Mouse (Mus musculus) WW6 (cell line): ENCODE measurements around the gene Vmn1r54.
"Not testable (repeated sequence)": the region's sequence is repeated elsewhere in the genome, so short reads cannot be mapped to it uniquely, and the experiment has no call there.

Source experiments
- DNase-seq: peaks from one replicate; pipeline ENCODE4 v3.0.0-alpha.2; 2013; ENCODE audit warnings: low read depth, low spot score

The Vmn1r54 gene

DNA sequence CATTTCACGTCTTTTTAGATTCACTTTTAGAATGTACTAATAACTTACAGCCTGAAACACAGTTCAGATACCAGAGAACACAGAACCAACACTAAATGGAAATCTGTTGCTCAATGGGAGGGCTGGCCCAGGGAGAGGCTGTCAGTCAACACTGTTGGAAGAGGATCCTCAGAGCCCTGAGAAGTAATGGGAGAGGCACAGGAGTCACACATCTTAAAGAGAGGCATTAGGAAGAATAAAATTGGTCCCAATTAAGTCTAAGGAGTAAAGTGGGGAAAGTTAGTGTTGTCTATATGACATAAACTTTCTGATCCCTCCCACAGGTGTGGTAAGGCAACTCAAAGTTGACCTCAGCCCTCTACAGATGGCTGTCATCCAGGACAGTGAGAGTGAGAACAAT is at the start of gene Vmn1r54:
Gene Vmn1r54 (plus strand): TSS at position 301 of the 400 bp plus-strand sequence.
- DNase-seq, result no peak

DNA sequence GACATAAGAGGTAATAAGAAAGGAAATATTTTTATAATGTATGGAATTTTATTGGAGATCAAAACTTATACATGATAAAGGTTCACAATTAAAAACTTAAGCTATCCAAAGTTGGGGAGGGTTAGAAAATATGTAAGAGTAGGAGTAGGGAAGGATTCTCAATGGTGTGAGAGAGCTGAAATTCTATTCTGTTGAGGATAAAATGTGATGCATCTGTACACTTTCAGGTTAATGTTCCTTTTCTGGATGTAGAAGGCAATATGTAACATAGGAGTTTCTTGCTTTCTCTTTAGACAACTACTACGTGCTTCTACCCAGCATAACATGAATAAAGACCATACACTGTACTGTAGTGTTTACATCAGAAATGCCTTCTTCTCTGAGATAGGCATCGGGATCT is 43.6 kb upstream of the Vmn1r54 start, which contains the start of gene V1ra8:
Gene V1ra8 (plus strand): TSS at position 301 of the 400 bp plus-strand sequence.
- DNase-seq, result not testable (repeated sequence)

DNA sequence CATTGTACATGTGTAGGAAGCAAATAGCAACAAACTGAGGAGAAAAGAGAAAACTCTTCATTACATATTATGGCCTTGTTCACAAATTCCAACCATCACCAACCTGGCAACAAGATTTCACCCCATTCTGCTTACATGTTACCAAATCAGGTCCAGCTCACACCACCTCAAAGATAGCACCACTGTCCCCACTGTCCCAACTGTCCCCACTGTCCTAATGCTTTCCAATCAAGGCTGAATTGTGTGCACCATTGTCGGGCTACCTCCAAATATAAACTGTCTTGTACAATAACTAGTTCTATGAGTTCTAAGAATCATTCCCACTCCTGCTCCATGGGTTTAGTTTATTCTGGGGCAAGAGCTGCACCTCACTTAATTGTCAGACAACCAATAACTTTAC is 21.8 kb upstream of the Vmn1r54 start, which contains the start of gene Vmn1r53:
Gene Vmn1r53 (minus strand): TSS at position 101 of the 400 bp plus-strand sequence.
- no peak for DNase-seq

DNA sequence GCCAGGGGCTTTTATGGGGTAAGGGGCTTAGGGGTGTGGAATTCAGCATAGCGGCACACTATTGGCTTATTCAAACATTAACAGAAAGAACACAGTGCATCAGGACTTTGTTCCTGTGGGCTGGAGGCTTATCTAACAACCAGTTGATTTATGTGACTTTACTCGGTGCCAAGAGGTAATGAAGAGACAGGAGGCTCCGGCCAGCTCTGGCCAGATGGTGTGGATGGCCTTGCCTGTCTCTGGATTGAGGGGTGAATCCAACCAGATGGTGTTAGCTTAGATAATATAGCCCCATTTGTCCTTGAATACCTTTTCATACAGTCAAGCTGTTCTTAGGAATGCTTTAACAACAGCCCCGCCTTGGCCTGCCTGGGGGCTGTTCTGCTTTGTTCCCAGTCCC is 14.0 kb upstream of the Vmn1r54 start:
- DNase-seq, result not testable (repeated sequence)

DNA sequence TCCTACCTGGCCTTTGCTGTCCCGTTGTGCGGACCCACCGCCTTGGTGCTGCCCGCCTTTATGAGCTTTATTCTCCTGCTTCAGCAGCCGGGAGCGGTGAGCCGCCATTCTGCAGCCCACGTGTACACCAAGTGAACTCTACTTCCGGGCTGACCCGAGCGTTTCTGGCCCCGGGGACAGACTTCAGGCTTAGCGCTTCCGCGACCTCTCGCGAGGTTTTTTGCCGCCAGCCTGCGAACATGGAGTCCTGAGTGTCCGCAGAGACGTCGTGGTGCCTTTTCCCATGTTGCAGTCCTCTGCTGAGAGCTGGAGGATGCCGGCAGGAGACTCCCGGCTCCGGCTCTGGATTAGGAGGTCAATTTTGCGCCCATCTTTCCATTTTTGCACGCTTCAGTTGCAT is 13.4 kb upstream of the Vmn1r54 start:
- no peak for DNase-seq

DNA sequence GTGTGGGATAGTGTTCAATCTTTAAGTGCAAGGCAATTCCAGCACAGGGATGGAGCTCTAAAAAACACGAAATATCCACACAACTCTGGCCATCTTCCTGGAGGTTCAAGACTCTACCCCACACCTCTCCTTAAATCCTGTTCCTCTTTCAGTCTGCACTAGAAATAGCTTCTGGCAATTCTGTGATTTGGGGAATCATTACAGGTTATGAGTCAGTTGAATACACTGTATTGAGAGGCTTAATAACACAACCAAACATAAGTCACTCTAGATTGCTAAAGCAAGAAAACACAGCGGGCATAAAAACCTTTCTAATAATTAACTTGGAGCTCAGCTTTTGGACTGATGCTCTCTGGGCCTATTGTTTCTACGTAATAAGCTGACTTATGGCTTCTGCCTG is 2.1 kb upstream of the Vmn1r54 start:
- no peak for DNase-seq

DNA sequence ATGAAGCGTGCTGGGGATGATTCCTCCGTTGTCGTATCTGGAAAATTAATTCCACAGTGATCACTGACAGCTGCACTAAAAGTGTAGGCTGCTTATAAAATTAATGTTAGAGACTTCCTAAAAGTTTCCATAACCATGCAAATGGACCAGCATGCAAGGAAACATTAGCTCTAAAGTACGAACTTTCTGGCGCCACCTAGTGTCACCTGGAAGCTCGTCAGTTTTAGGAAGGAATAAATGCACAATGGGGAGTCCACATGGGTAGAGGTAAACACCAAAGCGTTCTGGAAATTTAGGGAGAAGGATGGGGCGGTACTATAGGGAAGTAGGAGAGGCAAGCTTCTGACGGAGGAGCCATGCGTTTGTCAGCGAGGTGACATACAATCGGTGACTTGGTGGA is 42.2 kb downstream of the Vmn1r54 start:
- no peak for DNase-seq

DNA sequence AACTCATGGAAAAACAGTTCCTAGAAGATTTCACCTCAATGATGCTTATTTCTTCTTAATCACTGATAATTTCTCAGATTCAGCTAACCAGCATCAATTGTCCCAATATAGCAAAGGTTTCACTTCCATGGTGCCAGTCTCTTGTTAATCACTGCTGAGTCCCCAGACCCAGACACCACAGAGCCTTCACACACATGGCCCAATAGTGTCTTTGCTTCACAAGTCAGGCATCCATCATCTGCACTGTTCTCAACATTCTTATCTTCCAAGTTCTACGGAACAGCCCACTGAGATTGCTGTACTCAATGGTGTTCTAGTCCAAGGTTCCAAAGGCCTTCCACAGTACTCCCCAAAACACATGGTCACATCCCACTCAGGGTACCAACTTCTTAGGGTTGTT is 54.8 kb downstream of the Vmn1r54 start, which contains the start of gene BC048671:
Gene BC048671 (plus strand): TSS at position 301 of the 400 bp plus-strand sequence.
- DNase-seq, result no peak

DNA sequence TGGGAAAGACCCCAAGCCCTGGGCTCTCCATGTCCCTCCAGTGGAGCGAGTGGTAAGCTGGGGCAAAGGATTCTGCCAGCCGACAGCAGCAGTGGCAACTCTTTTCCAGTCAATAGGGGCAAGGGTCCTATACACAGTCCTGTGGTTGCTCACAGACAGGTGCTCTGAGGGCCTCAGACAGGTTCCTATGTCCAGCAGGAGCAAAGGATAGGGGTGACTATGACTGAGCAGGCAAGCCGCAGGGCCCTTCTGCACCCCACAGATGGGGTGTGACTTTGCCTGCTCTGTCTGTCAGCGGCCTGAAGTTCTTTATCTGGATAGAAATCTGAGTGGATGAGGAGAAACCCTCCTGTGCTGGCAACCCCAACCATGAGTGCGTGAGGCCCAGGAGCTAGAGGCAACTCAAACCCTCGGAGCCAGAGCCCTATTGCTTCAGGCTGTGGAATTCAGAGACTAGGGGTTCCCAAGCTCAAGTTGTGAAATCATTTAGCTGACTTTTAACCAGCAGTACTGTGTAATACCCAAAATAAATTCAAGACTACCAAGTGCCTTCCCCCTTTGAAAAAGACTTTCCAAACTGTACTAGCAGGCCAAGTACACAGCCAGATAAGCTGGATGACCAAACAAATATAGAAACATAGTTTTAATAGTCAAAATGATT is 60.3 kb downstream of the Vmn1r54 start:
- DNase-seq, result no peak

DNA sequence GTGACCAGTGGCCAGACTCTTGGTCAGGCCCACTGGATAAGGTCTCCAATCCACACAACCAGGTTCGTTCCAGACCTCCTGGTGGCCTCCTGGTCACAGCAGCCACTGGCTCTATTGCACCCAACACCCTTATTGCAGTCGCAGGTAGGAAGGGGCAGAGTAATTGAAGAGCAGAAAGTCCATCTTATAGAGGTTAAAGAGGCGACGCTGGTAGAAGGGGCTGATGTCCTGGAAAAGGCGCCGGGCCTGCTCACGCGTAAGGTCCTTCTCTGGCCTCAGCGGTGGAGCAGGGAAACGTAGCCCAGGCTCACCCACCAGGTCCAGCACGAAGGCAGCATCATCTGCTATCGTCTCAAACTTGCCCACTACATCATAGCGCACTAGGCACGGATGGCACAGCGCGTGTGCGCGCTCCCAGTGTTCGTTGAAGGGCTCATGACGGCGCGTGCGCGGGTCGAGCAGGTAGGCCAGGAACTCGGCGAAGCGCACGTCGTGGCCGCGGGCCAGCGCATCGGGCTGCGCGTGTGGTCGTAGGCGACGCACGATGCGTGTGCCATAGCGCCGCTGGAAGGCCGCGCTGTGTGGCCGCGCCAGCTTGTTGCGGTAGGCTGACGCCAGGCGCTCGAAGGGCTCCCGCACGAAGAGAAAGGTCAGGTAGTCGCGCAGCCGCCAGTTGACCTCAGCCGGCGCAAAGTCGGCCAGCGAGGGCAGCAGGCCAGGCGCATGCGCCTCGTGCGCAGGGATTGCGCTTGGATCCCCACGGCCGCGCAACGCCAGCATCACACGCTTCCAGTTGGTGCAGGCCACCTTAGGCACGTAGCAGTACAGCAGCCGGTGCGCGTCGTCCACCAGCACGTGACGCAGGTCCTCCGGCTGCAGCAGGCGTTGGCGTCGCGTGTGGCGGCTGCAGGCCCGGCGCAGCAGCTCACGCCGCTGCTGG is 63.0 kb downstream of the Vmn1r54 start:
- DNase-seq, result no peak

DNA sequence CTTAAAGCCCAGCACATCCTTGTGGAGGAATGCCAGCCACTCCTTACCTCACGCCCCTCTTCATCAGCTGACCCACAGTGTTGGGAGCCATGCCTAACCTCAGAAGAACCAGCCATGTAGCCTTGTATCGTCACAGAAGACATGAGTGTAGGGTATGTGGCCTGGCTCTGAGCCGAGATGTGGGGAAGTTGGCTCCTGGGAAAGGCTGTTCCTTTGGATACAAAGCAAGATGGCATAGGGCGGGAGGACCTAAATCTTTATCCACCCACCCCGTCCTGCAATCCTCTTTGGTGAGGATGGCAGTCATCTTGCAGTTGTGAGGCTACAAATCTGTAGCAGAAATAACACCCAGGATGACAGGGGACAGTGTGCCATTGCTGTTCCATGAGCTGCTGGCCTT is 69.9 kb downstream of the Vmn1r54 start:
- no peak for DNase-seq

DNA sequence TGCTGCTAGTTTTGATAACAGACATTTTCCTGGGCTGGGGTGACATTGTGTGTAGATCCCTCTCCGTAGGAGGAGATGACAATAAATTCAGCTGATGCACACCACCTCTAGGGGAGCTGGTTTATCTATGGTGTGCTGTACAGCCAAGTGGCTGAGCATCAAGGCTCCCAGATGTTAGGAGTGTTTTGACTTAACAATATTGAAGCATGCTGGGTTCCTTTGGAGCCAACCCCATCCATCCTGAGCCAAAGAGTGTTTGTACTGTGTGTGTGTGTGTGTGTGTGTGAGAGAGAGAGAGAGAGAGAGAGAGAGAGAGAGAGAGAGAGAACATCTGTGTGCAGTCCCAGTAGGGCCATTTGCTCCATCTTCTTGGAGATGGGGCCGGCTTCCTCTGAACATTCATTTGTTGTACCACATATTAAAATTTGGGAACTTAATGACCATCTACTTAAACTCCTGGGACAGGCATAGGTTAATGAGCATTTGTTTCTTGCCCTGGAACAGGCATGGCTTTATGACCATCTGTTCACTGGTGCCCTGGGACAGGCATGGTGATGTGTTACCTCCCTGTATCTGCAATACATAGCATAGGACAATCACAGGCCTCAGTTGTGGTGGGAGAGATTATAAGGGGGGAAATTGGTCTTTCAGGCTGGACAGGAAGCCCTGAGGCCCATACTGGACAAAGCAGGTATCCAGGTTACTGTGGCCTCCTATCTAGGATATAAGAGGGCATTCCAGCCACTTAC is 71.6 kb downstream of the Vmn1r54 start:
- DNase-seq, result no peak

DNA sequence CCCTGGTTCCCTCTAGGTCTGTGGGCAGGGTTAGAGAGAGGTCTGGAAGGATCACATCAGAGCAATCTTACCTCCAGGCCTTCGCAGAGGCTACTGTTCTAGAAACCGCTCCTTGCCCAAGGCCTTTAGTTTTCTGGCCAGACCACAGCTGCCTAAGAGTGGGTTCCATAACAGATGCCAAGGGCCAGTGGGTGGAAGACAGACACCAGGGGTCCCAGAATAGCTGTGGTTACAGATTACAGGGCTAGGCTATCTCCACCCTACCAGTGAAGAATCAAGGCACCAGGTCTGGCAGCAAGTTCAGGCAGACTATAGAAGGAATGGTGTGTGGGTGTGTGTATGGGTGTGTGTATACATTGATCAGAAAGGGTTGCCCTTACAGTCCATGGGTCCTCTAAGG is 72.9 kb downstream of the Vmn1r54 start:
- DNase-seq, result no peak

DNA sequence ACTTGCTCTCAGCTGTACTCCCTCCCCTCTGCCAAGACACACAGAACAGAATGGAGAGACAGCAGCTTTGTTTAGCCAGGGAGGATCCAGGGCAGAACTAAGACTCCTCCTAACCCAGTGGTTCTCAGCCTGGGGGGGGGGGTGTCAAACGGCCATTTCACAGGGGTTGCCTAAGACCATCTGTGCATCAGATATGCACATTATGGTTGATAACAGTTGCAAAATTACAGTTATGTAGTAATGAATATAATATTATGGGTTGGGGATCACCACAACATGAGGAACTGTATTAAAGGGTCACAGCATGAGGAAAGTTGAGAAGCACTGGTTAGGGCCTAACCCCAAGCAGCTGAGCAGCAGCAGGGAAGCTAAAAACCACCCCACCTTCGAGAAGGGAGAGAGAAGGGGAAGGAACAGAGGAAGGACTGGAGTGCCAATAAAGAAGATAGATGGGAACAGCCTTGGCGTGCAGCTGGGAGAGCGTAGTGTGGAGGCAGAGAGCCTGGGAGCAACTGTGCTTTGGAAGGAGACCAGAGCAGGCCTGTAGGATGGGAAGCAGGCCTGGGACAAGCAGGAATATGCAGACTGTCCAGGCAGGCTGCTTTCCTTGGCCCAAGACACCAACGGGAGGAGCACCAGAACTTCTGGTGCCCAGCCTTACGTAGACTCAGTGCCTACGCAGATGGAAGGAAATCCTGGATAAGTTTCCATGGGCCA is 73.5 kb downstream of the Vmn1r54 start:
- DNase-seq, result no peak

DNA sequence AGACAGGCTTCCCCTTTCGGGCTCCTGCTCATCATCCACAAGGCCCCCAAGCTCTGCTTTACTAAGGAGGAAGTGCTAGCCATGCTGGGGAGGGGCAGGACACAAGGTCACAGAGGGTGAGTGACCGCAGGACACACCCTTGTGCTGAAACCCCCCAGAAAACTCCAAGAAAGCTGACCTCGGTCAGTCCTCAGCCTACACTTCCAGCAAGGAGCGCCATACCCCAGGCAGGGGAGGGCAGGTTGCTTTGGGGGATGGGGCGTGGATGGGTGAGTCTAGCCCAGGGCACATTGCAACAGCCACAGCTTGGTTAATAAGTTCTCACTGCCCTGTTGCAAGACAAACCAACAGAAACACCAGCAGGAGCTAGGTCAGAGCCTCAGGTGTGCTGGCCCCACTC is 74.3 kb downstream of the Vmn1r54 start:
- DNase-seq, result no peak
